Mouse (Mus musculus) left cerebral cortex, adult 2 months (tissue): ENCODE measurements around the gene Npr2. TPM values are rescaled to one million over a fixed set of nuclear protein-coding genes. Genes with fewer than 3 reads are reported as not detected.

Experiments
- DNase-seq, 2 experiments: peaks; one replicate each; pipeline ENCODE4 v3.0.0; 2021 to 2022; ENCODE audit warnings: low spot score in 2 of 2, mixed read lengths in 1 of 2; ENCODE audit errors: extremely low spot score in 1 of 2
- H3K27ac ChIP-seq: fragments of 200-600 bp; 2 replicates; pipeline ENCODE4 v1.8.1; 2022
- H3K4me3 ChIP-seq: fragments of 200-600 bp; 2 replicates; pipeline ENCODE4 v1.8.1; 2022
- CTCF ChIP-seq: fragments of 200-600 bp; IDR thresholded peaks from 2 replicates; pipeline ENCODE4 v1.8.1; 2022; ENCODE audit warnings: antibody characterized with exemption, mild to moderate bottlenecking, moderate library complexity
- intact Hi-C: fragments of 180-260 bp; cut with DNase I; formaldehyde crosslinking; loops from one replicate; pipeline ENCODE4 v1.15.1; 2025
- total RNA-seq, 2 experiments: library from RNA; stranded (reverse); gene quantifications; 2 replicates each; pipeline ENCODE4 v1.2.3; 2021

Npr2 gene
- total RNA-seq, 2 experiments from 2014 or later: 60.9 to 62.0 TPM

- DNase-seq: peak; percentile 92
- peak within 1 kb of the TSS; percentile 74 for H3K4me3 ChIP-seq
- intact Hi-C loops: loop anchor here (1.0 to 5.0 kb wide), 3 partner anchors 26 to 214 kb away; partner anchors contain the start of genes Gba2, Rgp1 and Tesk1
- peak within 1 kb of the TSS; percentile 99 for H3K27ac ChIP-seq
- no peak; the same call in 1 of the 2 replicates for TF ChIP-seq CTCF
Measured at GRCm38 (mm10) chr4:43656339-43657109, 24.8 kb downstream of the Npr2 start, which contains the start of gene Hint2. Hint2 (minus strand) TSS chr4:43656466.

- intact Hi-C loops: loop anchor here (5.0 kb wide), 2 partner anchors 80 to 215 kb away; partner anchors contain the start of genes Gba2, Rgp1 and Tesk1
- peak overlapping the region; percentile 74 for H3K4me3 ChIP-seq
- TF ChIP-seq CTCF: peak; percentile 15
- peak overlapping the region; percentile 99; the same call in 1 of the 2 replicates for H3K27ac ChIP-seq
- no peak for DNase-seq
Measured at GRCm38 (mm10) chr4:43657146-43657545, 25.4 kb downstream of the Npr2 start.

DNA sequence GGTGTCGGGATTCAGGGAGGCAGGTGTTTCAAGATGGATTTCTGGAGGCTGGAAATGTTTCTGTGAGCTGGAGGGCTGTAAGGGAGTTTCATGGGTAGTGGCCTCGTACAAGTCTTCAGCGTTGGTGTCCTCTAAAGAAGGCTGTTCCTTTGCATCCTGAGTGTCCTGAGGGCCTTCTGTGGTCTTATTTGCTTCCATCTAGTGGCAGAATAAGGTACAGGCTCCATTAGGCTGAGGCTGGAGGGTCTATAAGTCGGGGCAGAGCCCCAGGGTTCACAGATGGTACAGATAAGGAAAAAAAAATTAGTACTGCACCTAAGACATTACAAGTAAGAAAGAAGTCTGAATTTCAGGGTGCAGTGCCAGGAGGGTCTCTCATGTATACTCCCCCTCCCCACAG lies 34.7 kb downstream of the Npr2 start:
- no peak for DNase-seq
- no peak overlapping the region for H3K4me3 ChIP-seq
- intact Hi-C loops: no loop called here

DNA sequence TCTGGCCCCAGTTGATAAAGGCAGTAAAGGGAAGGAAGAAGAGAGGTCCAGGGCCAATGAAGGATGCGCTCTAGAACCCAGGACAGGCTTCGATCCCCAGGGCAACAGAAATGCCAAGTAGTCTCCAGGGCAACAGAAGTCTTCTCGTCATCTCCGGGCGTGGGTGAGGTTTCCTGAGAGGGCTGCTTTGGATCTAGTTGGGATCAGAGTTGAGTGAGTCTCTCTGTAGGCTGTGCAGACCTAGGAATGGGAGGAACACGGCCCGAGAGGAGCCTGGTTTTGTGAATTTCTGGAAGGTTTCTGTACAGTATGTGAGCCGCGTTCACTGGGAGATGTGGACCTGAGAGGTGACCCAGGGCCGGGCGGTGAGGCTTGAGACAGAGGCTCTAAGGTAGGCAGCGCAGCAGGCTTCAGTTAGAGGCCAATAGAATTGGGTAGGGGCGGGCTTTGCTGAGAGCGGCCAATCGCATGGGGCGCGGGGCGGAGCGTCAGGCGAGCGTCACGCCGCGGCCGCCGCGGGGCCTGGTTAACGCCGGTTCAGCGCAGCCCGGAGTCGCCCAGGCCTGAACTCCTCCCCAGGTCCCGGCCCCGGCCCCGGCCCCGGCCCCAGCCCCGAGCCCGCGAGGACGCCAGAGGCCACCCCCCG lies 37.2 kb downstream of the Npr2 start, which contains the start of the genes Tmem8b and Fam221b:
Tmem8b (plus strand) TSS at position 190 of the 646 bp plus-strand sequence.
Fam221b (minus strand) TSS at position 364 of the 646 bp plus-strand sequence.
- intact Hi-C loops: loop anchor here (1.0 kb wide), 1 partner anchor 38 kb away; the partner anchor contains the start of gene Npr2

More for the DNA sequence above, 34.7 kb downstream of the Npr2 start:
- no peak overlapping the region for H3K27ac ChIP-seq
- peak; percentile 66 for TF ChIP-seq CTCF

GRCm38 (mm10) chr4:43669428-43669794 lies 37.7 kb downstream of the Npr2 start:
- no peak for DNase-seq
- intact Hi-C loops: no loop called here

More for the DNA sequence above, 37.2 kb downstream of the Npr2 start, which contains the start of the genes Tmem8b and Fam221b:
- Histone ChIP-seq H3K4me3 (peak within 1 kb of the TSS; percentile 67), H3K27ac (peak within 1 kb of the TSS; percentile 91)
- peak; percentile 89 to 90 for DNase-seq
- TF ChIP-seq CTCF: no peak

DNA sequence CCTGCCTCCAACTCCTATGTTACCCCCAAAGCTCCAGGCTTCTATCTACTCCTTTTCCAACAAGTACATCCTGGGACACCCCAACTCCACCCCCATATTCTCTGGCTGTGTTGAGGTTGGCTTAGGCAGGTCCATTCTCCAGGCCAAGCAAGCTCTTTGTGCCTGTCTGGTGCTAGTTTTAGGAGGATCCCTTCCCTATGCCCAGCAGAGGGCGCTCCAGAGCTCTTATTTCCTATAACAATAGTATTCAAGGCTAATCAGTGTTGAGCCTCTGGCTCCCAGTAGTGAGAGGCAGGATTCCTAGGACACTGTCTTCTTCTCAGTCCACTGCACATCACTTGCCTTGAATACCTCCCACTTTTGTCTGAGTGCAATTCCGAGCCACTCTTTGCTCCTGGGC lies 40.3 kb downstream of the Npr2 start:
- Histone ChIP-seq H3K27ac (no peak overlapping the region), H3K4me3 (no peak overlapping the region)
- intact Hi-C loops: loop anchor here (1.0 kb wide), 1 partner anchor 39 kb away; no protein-coding TSS in a partner anchor
- DNase-seq: peak; percentile 82
- TF ChIP-seq CTCF: peak; percentile 90

More at GRCm38 (mm10) chr4:43669428-43669794, 37.7 kb downstream of the Npr2 start:
- no peak for TF ChIP-seq CTCF
- peak overlapping the region; percentile 67 for H3K4me3 ChIP-seq
- peak overlapping the region; percentile 91 for H3K27ac ChIP-seq

- TF ChIP-seq CTCF: no peak
- no peak for DNase-seq
- Histone ChIP-seq H3K4me3 (no peak overlapping the region), H3K27ac (no peak overlapping the region)
- intact Hi-C loops: no loop called here
Measured at GRCm38 (mm10) chr4:43673703-43674102, 42.0 kb downstream of the Npr2 start.

GRCm38 (mm10) chr4:43674974-43675373 lies 43.2 kb downstream of the Npr2 start:
- intact Hi-C loops: no loop called here

DNA sequence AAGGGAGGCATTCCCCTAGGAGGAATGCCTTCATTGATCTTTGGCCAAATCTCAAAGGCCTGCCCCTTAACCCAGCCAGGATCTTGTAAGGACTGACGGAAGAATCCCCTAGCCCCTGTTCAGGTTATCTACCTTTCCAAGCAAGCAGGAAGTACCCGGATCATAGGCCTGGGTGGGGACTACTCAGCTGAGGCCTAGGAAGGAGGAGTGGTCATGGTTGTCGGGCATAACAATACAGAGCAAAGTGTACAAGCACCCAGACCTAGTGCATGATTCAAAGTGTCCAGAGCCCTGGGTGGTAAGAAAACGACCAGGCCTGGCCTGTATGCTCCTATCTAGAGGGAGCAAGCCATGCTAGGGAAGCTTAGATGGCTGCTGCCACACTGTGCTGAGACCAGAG lies 43.9 kb downstream of the Npr2 start:
- Histone ChIP-seq H3K4me3 (no peak overlapping the region), H3K27ac (no peak overlapping the region)
- no peak for TF ChIP-seq CTCF
- no peak for DNase-seq
- intact Hi-C loops: no loop called here

More at GRCm38 (mm10) chr4:43674974-43675373, 43.2 kb downstream of the Npr2 start:
- DNase-seq: no peak
- no peak for TF ChIP-seq CTCF
- no peak overlapping the region for H3K27ac ChIP-seq
- no peak overlapping the region for H3K4me3 ChIP-seq

DNA sequence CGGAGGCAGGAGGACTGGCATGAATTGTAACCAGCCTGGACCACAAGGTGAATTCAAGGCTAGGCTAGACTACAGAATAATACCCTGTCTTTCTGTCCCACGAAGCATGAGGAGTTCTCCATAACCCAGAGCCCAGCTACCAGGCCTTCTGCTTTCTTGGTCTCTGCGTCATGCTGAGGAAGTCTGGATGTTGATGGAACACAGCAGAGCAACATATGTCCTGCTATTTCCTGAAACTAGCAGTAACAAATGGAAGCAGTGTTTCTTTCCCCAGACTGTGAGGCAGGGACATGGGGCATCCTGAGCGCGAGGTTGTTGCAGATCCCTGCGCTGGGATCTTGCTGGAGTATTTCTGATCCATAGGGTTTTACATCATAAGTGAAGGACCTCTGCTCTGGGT lies 46.8 kb downstream of the Npr2 start:
- intact Hi-C loops: no loop called here
- Histone ChIP-seq H3K27ac (no peak overlapping the region), H3K4me3 (no peak overlapping the region)
- no peak for TF ChIP-seq CTCF
- no peak for DNase-seq

- no peak for DNase-seq
- Histone ChIP-seq H3K27ac (no peak overlapping the region), H3K4me3 (no peak overlapping the region)
- TF ChIP-seq CTCF: no peak
- intact Hi-C loops: no loop called here
Measured at GRCm38 (mm10) chr4:43679416-43680043, 47.8 kb downstream of the Npr2 start.
